Mouse (Mus musculus): ENCODE measurements at regions not wholly inside any gene's neighbourhood (a gene's known extent, or its start where the extent isn't known, plus 50 kb on each side); places are given as distances from the start of the nearest gene placed in this dataset.

GRCm38 (mm10) chr3:23601469-23601868 lies 1525.0 kb downstream of the Tbl1xr1 start:
- DNase-seq: no peak

- DNase-seq: no peak
These were observed 1533.6 kb downstream of the Tbl1xr1 start for GRCm38 (mm10) chr3:23610054-23610453.

GRCm38 (mm10) chr3:23658585-23659252 lies 1485.3 kb downstream of the Naaladl2 start:
- no peak for DNase-seq

- DNase-seq: no peak
These were observed 1437.3 kb downstream of the Naaladl2 start for GRCm38 (mm10) chr3:23706748-23707147.
